Mouse (Mus musculus) right cerebral cortex, postnatal 36 days (tissue): ENCODE results near the gene Oprd1.

Experiments
- DNase-seq, 2 experiments: peaks; one replicate each; pipeline ENCODE4 v3.0.0; 2022; ENCODE audit warnings: low spot score in 2 of 2, mixed read lengths in 1 of 2

Oprd1 gene

DNA sequence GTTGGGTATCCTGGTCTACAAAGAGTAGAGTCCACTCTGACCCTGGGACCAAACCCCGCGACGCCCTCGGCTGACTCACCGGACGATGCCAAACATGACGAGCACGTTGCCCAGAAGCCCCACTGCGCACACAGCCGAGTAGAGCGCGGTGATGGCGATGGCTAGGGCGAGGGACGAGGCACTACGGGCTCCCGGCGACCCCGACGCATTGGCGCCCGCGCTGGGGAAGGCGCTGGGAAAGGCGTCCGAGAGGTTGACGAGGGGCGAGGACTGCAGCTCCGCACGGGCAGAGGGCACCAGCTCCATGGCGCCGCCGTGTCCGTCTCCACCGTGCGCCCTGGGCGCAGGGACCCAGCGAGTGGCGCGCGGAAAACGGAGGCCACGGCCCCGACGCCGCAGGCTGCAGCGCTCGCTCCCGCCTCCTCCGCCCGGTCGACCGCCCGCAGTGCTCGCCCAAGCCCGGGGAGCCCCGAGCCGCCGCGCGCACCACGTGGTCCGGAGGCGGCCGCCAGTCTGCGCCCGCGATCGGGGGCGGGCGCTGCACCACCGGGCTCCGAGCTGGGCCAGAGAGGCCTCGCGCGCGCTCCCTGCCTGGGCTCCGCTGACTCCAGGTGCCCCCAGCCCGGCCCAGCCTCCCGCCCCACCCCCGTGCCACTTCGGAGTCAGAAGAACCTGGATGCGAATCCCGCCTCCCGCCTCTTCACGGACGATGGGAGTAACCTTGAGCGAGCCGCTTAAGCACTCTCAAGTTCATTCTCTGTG lies at the start of gene Oprd1:
Gene Oprd1 (minus strand): TSS at position 407 of the 762 bp plus-strand sequence.
- DNase-seq = no peak

DNA sequence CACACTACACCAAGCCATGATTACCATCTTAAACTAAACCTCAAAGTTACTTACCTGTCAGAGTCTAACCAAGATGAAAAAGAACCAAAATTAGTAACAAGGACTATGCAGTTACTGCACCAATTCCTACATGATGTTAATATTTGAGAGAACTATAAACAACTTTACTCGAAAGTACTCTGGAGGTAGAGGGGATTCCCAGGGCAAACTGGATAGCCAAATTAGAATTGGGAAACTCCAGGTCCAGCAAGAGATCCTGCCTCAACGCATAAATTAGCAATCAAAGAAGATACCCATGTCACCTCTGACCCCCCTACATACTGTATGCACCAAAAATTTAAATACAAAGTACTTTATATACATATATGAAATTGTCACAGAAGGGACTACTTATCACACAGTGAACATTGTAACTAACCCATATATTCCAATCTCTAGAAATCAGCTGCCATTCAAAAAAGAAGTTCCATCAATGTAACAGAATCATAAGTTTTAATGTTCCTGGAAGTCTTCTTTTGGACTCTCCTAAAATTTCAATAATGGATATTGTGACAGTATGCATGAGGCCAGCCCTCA lies 43.6 kb upstream of the Oprd1 start:
- no peak for DNase-seq

DNA sequence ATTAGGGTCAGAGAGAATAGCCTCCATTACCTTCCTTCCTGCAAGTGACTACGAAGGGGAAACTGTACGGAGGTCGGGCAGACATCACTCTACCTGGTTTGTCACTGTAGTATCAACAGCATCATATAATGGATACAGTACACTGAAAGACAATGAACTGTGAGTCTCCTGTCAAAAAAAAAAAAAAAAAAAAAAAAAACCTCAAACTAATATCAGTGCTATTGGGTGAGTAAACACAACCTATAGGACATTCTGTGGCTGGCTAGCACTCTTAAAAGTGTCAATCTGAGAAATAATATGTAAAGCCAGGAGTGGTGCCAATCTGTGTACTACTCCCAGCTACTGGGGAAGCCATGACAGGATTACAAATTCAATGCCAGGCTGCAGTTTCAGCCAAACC lies 38.9 kb upstream of the Oprd1 start:
- DNase-seq = no peak

DNA sequence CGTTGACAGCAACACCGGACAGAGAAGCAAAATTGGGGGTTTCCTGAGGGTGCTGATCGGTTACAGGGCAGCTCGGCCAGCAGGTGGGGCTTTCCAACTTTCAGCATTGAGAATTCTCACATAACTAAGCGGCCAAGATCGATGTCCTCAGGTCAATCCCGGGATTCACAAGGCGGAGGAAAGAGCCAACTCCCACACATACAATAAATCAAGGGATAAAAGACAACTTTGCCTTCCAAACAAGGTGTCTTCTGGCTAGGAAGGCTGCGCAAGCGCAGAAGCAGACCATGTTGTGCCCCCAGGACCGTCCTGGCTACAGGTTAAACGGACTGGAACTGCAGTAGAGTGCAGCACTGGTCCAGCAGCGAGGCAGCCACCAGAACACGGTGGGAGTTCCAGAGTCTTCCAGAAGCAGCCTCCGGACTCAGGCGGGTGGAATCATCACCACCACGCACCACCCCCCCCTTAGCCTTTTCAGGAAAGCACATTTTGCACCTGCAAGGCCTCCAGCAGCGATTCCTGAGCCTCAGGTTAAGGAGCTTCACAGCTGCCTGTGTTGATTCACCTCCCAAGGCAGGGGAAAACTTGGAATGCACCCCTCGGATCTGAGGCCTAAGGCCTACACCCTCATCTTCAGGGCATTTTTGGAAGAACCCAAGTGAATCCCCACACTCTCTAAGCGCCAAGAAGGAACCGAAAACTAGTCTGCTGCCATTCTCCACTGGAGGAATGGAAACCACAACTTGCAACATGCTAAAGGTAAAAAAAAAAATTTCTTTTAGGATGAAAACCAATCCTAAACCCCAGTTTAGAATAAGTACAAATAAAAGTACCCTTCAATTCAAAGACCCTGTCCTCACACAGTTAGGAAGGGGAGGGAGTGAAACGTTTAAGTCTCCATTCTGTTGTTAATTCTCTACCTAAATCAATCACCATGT lies 37.7 kb upstream of the Oprd1 start:
- no peak for DNase-seq

DNA sequence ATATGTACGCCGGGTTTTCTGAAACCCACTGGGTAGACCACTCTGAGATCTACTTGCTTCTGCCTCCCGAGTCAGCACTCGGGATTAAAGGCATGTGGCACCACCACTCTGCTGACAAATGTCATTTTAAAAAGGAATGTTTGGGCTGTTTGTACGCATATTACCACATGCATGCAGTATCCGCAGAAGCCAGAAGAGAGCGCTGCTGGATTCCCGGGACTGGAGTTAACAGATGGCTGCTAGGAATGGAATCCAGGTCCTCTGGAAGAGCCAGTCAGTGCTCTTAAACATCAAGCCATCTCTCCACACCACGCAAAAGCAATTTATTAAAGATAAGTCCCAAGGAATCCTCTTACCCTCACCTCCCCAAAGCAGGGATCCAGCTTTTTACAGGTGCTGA lies 36.4 kb upstream of the Oprd1 start:
- no peak for DNase-seq

DNA sequence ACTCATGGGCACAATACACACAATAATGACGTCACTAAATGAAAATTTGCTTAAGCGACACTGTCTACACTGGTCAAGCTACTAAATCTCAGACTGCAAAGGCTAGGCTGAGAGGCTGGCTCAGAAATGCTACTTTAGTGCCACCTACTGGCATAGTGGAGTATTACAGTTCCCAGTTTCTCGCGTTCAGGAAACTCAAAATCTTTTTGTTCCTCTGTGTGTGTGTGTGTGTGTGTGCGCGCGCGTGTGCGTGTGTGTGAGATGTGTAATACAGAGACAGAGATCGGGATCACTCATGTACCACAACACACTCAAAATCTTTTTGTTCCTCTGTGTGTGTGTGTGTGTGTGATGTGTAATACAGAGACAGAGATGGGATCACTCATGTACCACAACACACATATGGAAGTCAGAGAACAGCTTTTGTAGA lies 34.4 kb upstream of the Oprd1 start:
- peak; percentile 30 to 34 for DNase-seq

DNA sequence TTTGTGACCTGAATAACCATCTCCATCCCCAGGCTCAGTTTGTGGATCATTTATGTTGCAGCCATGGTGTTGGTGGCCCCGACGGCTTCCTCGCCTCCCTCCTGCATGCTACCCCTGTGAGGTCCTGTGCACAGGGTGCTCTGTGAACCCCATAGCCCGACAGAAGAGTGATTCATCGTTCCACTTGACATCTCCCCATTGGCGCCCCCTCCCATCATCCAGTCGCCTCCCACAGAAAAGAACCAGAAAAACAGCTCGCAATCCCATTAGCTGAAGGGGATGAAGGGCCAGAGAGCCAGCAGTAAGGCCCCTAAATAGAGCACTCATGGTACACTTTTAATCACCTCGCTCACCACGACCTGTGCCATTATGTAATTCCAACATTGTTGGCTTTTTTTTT lies 32.2 kb upstream of the Oprd1 start:
- no peak for DNase-seq

DNA sequence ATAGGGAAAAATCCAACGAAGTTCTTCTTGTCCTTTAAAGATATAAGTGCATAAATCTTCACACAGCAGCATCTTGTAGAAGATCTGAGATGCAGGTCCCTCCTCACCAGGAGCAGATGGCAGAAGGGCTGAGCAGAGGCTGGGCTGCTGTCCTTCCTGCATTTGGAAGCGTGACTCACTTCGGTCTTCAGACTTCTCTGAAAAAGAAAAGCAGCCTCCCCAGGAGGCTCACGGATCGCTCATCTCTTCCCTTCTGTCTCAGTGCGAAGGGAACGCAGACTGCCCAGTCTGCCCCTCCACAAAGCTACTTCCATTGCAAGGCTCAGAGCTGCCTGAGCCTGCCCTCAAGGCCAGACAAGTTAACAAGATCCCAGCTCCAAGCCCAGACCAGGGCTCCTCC lies 26.6 kb upstream of the Oprd1 start:
- peak; percentile 71 to 78 for DNase-seq

DNA sequence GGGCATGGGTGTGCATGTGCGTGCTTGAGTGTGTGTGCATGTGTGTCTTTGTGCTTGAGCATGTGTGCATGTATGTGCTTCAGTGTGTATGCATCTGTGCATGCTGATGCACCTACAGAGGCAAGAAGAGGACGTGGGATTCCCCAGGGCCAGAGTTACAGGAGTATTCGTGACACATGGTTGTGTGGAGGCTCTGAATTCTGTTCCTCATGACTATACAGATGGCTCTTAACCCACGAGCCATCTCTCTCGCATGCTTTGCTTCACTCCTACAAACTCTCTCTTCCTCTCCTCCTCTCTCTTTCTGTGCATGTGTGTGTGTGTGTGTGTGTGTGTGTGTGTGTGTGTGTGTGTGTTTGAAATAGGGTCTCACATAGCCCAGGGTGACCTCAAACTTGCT lies 25.5 kb upstream of the Oprd1 start:
- DNase-seq = no peak

DNA sequence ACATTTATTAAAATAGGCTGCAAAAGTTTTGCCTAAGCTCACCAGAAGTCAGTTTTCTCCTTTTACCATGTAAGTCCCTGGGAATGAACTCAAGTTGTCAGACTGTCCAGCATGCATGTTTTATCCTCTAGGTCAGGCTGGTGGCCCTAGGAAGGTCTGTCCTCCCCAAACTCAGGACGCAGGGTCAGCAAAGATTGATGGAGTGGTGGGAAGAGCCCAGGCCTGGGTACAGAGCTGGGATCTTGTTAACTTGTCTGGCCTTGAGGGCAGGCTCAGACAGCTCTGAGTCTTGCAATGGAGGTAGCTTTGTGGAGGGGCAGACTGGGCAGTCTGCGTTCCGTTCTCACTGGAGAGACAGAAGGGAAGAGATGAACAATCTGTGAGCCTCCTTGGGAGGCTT lies 25.0 kb upstream of the Oprd1 start:
- DNase-seq = no peak

DNA sequence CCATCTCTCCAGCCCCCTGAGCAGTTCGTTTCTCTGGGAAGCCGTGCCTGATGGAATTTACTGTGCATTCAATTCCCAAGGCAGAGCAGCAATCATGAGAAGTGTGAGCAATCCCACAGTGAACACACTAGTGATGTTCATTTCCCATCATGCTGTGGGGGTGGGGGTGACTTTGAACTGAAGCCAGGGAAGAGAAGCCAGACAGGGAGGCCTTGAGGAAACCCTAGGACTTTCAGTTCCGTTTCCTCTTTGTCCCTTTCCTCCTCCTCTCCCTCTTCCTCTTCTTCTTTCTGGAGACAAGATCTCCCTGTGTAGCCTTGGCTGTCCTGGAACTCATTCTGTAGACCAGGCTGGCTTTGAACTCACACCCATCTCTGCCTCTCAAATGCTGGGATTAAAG lies 23.1 kb upstream of the Oprd1 start:
- DNase-seq = no peak

DNA sequence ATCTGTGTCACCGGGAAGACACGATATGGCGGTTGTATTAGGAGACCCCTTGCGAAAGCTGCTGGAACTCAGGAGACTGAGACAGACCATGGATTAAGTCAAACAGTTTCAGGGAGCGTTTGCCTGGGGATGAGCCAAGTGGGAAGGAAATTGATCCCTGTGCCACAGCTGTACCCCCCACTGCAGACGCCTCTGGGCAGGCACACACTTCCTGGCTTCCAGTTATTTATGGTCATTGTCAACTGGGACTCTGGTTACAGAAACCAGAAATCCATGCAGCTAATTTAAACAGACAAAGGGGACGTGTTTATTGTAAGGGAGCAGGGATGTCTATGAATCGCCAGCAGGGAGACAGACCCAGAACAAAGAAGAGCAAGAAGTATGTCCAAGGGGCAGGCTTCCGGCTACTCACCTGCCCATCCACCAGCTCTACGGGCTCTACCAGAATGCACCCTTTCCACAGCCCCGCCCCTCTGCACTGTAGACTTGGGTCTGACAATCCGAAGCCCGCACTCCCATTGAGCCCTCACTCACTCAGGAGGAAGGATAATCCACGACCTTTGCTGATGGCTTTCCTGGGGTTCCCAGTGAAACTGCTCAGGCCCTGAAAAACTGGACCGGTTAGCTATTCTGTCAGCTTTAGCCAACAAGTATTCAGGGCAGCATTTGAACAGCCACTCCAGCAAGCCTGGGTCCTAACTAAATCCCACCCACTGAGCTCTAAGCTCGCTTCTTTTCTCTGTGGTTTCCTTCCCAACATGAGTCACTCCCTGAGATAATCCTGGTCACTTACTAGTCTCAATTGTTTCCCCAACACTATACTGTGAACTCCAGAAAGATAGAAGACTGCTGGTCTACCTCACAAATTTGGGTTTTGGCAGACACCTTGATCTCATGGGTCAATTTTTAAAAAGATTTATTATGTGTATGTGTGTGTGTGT lies 22.3 kb upstream of the Oprd1 start:
- DNase-seq = no peak

DNA sequence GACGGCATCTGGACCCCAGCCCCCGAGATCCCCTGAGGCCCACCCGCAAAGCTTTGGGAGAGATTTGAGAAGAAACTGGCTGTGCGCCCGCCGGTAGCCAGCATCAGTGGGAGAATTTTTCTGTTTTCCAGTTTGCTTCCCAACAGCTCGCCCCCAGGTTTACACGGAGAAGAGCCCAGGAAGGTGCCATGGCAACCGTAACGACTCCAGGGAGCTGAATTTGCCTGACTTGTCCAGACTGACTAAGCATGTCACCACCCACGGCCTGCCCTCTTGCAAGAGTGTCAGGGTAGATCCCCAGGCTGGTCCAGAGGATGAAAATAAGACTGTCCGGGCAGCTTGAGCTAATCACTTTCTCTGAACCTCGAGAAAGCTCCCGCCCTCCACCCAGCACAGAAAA lies 21.4 kb upstream of the Oprd1 start:
- DNase-seq = peak in 1 of 2 experiments; percentile 39

DNA sequence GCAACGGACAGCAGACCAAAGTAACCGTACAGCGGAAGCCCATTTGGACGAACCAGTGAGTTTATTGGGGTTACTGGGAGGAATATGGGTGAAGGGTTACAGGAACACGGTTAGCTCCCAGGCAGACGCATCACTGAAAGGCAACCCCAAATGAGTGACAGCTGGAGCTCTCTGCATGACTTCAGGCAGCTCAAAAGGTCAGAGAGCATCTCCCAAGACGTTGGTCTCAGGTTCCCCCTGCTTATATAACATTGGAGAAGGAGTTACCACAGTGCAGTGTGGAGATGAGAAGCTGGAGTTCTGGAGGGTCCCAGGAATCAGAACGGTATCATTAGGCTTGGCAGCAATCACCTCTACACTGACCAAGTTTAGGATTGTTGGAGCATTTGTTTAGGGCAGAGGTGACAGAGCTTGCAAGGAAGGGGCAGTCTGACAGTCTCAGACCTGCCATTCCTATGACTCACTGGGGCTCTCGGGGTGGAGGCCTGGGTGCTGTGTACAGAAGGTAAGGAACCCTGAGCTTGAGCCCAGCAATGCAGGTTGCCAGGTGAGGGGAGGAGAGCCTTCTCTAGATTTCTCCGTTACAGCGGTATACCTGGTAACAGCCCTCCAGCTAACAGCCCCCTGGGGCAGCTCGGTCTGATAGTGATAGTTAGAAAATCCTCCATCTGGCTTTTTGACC lies 12.8 kb upstream of the Oprd1 start:
- DNase-seq = no peak

DNA sequence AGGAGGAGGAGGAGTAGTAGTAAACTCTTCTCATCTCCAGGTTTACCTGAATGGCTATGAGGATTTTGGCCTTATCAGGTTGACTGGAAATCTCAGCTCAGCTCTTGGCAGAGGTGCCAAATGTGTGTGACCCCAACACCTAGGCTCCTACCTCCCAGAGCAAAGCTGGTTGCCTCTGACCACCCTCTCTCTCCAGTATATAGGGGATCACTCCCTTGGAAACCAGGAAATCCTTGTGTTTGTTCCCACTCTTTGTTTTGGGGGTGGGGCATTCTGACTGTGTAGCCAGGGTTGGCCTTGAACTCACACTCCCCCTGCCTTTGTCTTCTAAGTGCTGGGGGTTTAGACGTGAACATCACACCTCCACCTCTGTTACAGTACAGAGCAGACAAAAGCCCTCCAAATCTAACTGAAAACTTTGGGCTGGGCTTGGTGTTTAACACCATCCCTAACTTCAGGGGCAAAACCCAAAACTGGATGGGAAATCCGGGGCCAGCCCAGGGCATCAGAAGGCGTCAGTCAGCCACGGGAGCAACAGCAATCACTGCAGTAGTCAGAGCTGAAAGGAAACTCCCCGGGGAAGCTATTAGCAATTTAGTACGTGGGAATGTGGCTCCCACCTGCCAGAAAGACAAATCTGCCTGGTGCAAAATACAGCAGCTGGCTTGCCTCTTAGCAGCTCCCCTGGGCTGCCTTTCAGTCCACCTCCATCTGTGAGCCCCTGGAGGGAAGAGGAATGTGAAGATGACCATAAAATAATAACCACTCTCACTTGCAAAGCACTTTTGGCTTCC lies 10.8 kb upstream of the Oprd1 start:
- no peak for DNase-seq

DNA sequence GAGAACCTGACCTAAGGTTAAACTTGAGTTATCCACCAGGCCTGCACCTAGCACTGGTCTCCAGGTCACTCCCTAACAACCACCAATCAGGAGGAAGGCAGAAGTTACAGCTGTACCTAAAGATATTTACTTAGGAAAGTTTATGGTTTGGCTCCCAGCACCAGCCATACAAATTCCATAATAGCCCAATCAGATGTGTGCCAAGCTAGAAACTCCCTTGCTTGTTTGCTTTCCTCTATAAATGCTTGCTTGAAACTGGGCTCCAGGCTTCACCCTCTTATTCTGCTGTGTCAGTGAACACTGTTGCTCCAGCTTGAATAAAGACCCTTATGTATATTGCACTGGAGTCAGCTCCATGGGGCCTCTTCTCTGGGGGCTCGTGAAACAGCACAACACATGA lies 7.4 kb upstream of the Oprd1 start:
- DNase-seq = no peak

DNA sequence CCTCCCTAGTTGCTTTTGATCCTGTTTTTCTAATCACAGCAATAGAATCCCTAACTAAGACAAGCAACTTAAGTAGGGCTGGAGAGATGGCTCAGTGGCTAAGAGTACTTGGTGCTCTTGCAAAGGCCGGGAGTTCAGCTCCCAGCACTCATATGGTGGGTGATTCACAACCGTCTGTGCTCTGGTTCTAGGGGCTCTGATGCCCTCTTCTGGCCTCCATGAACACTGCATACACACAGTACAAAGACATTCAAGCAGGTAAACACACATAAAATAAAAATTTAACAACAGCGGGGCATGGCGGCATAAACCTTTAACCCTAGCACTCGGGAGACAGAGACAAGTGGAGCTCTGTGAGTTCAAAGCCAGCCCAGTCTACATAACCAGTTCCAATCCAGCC lies 1.9 kb upstream of the Oprd1 start:
- no peak for DNase-seq

DNA sequence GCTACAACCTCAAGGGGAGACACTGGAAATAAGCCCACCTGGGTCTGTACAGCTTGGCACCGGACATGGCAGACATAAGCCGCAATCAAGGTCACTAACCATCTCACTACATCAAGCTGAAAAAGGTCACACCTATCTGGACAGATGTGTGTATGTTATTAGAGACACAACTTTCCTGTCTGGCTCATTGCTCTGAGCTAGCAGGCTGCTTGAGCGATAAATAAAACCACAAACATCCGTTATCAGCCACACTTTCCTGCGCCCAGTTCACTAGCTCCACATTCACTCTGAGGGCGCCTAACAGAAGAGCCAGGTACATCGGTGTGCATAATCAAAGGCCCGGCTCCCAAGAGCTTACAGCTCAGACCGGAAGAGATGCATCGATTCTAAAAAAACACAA lies 806 bp upstream of the Oprd1 start:
- no peak for DNase-seq

DNA sequence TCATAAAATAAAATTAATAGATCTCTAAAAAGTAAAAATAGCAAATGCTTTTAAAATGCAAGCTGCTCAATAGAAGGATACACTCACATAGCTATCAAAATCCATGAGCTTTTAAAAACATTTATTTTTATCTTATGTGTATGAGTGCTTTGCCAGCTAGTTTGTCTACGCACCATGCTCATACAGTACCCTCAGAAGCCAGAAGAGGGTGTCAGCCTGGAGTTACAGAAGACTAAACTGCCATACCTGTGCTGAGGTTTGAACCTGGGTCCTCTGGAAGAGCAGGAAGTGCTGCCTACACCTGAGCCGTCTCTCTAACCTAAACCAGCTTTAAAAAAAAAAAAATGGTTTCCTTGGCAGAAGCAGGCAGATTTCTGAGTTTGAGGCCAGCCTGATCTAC lies 5.6 kb downstream of the Oprd1 start:
- DNase-seq = no peak

DNA sequence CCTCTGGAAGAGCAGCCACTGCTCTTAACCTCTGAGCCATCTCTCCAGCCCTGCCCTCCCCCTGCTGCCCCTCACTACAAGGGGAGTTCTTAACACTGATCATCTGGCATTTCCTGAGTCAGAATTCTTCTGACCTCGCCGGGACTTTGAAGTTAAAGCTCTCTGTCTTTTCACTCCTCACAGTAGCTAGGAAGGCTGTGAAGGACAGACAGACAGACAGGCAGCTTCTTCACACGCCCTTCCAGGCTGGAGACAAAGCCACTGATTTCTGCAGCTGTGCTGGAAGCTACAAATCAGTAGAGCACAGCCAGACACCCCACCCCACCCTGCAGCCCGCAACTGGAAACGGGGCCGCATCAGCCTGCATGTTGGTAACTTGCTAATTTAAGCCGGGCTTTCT lies 7.3 kb downstream of the Oprd1 start:
- no peak for DNase-seq
